Mouse (Mus musculus): ENCODE data around the gene P2ry2.

GRCm38 (mm10) chr7:101059188-101059587 lies 46.5 kb upstream of the P2ry2 start:
- TF ChIP-seq CTCF (IDR thresholded peaks at IDR 0.05; ENCODE audit: insufficient read depth, low read depth, low read length) (no peak), POLR2A (IDR thresholded peaks at IDR 0.05; ENCODE audit: insufficient read depth, low read depth, low read length) (no peak)

All from olfactory bulb, adult 2 months (tissue).